Mouse (Mus musculus) ES-Bruce4 (cell line): ENCODE results near the gene Rpl19.

Source experiments
- EP300 ChIP-seq: IDR thresholded peaks from 2 replicates; pipeline ENCODE4 v1.6.1; 2011; ENCODE audit warnings: low read depth, low read length; ENCODE audit not compliant: insufficient read depth
- POLR2A ChIP-seq: IDR thresholded peaks from one replicate; pipeline ENCODE4 v1.8.1; 2011; ENCODE audit warnings: low read length; ENCODE audit not compliant: insufficient read depth

GRCm38 (mm10) chr11:98016177-98016576 lies 10.3 kb upstream of the Rpl19 start:
- TF ChIP-seq POLR2A (no peak), EP300 (no peak)
